Mouse (Mus musculus) MEL (cell line): Measurements from ENCODE around the gene Med12l. TPM values are rescaled to one million over a fixed set of nuclear protein-coding genes. Genes with fewer than 3 reads are reported as not detected.

ENCODE experiments used
- DNase-seq: peaks from one replicate; pipeline ENCODE4 v3.0.0; 2011; ENCODE audit warnings: low read depth, low spot score
- H3K27ac ChIP-seq: 2 replicates; pipeline ENCODE4 v1.5.1; 2012; ENCODE audit warnings: low read depth, mild to moderate bottlenecking, control low read depth, low read length, moderate library complexity; ENCODE audit not compliant: control insufficient read depth
- H3K27me3 ChIP-seq, 2 experiments: fragments of 150-350 bp in 1 of 2; sonication (generic) in 1 of 2; 2 replicates each; pipeline ENCODE4 v1.6.1; 2012; ENCODE audit warnings: low read length in 2 of 2, mild to moderate bottlenecking in 2 of 2, improper control_type of control experiment in 1 of 2, moderate library complexity in 1 of 2; ENCODE audit not compliant: insufficient read depth in 2 of 2, control insufficient read depth in 1 of 2
- H3K36me3 ChIP-seq, 2 experiments: 2 replicates each; pipeline ENCODE4 v1.6.1; 2012 to 2014; ENCODE audit warnings: low read length in 2 of 2, improper control_type of control experiment in 1 of 2, inconsistent platforms in 1 of 2, mild to moderate bottlenecking in 1 of 2; ENCODE audit not compliant: insufficient read depth in 2 of 2, control insufficient read depth in 1 of 2
- H3K4me1 ChIP-seq, 2 experiments: fragments of 150-350 bp in 1 of 2; sonication (generic) in 1 of 2; 2 replicates each; pipeline ENCODE4 v1.6.1; 2012; ENCODE audit warnings: low read length in 2 of 2, improper control_type of control experiment in 1 of 2, mild to moderate bottlenecking in 1 of 2; ENCODE audit not compliant: insufficient read depth in 2 of 2, control insufficient read depth in 1 of 2
- H3K4me3 ChIP-seq, 2 experiments: fragments of 150-350 bp in 1 of 2; sonication (generic) in 1 of 2; 2 replicates each; pipeline ENCODE4 v1.5.1; 2012; ENCODE audit warnings: low read depth in 2 of 2, low read length in 2 of 2, mild to moderate bottlenecking in 2 of 2, moderate library complexity in 2 of 2, control low read depth in 1 of 2, improper control_type of control experiment in 1 of 2; ENCODE audit not compliant: control insufficient read depth in 1 of 2, insufficient read depth in 1 of 2
- H3K79me2 ChIP-seq: 2 replicates; pipeline ENCODE4 v1.6.1; 2012; ENCODE audit warnings: mild to moderate bottlenecking, low read length, moderate library complexity; ENCODE audit not compliant: control insufficient read depth, poor library complexity, insufficient read depth
- H3K9ac ChIP-seq: 2 replicates; pipeline ENCODE4 v1.6.1; 2012; ENCODE audit warnings: low read depth, mild to moderate bottlenecking, control low read depth, low read length, moderate library complexity; ENCODE audit not compliant: control insufficient read depth, poor library complexity, severe bottlenecking
- H3K9me3 ChIP-seq: fragments of 150-350 bp; sonication (generic); replicated peaks from 2 replicates; pipeline ENCODE4 v1.6.1; 2012; ENCODE audit warnings: mild to moderate bottlenecking, low read length, improper control_type of control experiment, moderate library complexity; ENCODE audit not compliant: insufficient read depth
- BHLHE40 ChIP-seq: IDR thresholded peaks from 2 replicates; pipeline ENCODE4 v1.6.1; 2012; ENCODE audit warnings: low read depth, mild to moderate bottlenecking, inconsistent platforms, low read length, improper control_type of control experiment, borderline replicate concordance
- CTCF ChIP-seq, 3 experiments: IDR thresholded peaks in 2 of 3; conservative IDR thresholded peaks in 1 of 3; 2 replicates each; pipeline ENCODE4 v1.5.1; 2011 to 2012; ENCODE audit warnings: low read length in 3 of 3, low read depth in 2 of 3, mild to moderate bottlenecking in 2 of 3, improper control_type of control experiment in 1 of 3, inconsistent platforms in 1 of 3, mixed read lengths in 1 of 3, moderate library complexity in 1 of 3; ENCODE audit not compliant: control insufficient read depth in 1 of 3, insufficient read depth in 1 of 3, poor library complexity in 1 of 3, severe bottlenecking in 1 of 3
- E2F4 ChIP-seq: IDR thresholded peaks from 2 replicates; pipeline ENCODE4 v1.6.1; 2011; ENCODE audit warnings: low read depth, low read length, improper control_type of control experiment, borderline replicate concordance
- ELF1 ChIP-seq: IDR thresholded peaks from 2 replicates; pipeline ENCODE4 v1.6.1; 2014; ENCODE audit warnings: low read depth, mild to moderate bottlenecking, inconsistent platforms, low read length, improper control_type of control experiment, moderate library complexity
- EP300 ChIP-seq, 2 experiments: IDR thresholded peaks; 2 replicates each; pipeline ENCODE4 v1.6.1; 2011; ENCODE audit warnings: improper control_type of control experiment in 2 of 2, low read length in 2 of 2, low read depth in 1 of 2, mild to moderate bottlenecking in 1 of 2
- ETS1 ChIP-seq: IDR thresholded peaks from 2 replicates; pipeline ENCODE4 v1.6.1; 2012; ENCODE audit warnings: low read depth, mild to moderate bottlenecking, inconsistent platforms, low read length, improper control_type of control experiment, moderate library complexity
- GABPA ChIP-seq: IDR thresholded peaks from 2 replicates; pipeline ENCODE4 v1.6.1; 2012; ENCODE audit warnings: low read depth, mild to moderate bottlenecking, inconsistent platforms, low read length, improper control_type of control experiment, moderate library complexity
- HCFC1 ChIP-seq: IDR thresholded peaks from 2 replicates; pipeline ENCODE4 v1.6.1; 2012; ENCODE audit warnings: low read depth, mild to moderate bottlenecking, inconsistent platforms, low read length, improper control_type of control experiment, moderate library complexity
- JUND ChIP-seq: IDR thresholded peaks from 2 replicates; pipeline ENCODE4 v1.6.1; 2011; ENCODE audit warnings: low read depth, mild to moderate bottlenecking, improper control_type of control experiment, low read length
- MAX ChIP-seq: IDR thresholded peaks from 2 replicates; pipeline ENCODE4 v1.6.1; 2011; ENCODE audit warnings: low read length, improper control_type of control experiment
- MAZ ChIP-seq: IDR thresholded peaks from 2 replicates; pipeline ENCODE4 v1.6.1; 2012; ENCODE audit warnings: low read depth, mild to moderate bottlenecking, inconsistent platforms, low read length, improper control_type of control experiment
- MEF2A ChIP-seq: IDR thresholded peaks from 2 replicates; pipeline ENCODE4 v1.6.1; 2014; ENCODE audit warnings: low read depth, mild to moderate bottlenecking, inconsistent platforms, low read length, improper control_type of control experiment; ENCODE audit not compliant: poor library complexity, insufficient replicate concordance, severe bottlenecking; ENCODE audit errors: extremely low read depth
- MYB ChIP-seq: IDR thresholded peaks from 2 replicates; pipeline ENCODE4 v1.6.1; 2011; ENCODE audit warnings: mild to moderate bottlenecking, low read depth, low read length, improper control_type of control experiment
- MYC ChIP-seq: IDR thresholded peaks from 2 replicates; pipeline ENCODE4 v1.6.1; 2011; ENCODE audit warnings: low read depth, mild to moderate bottlenecking, low read length, improper control_type of control experiment, moderate library complexity
- NELFE ChIP-seq: IDR thresholded peaks from 2 replicates; pipeline ENCODE4 v1.6.1; 2011; ENCODE audit warnings: low read depth, low read length, improper control_type of control experiment
- NRF1 ChIP-seq: IDR thresholded peaks from 2 replicates; pipeline ENCODE4 v1.6.1; 2014; ENCODE audit warnings: low read depth, mild to moderate bottlenecking, inconsistent platforms, low read length, improper control_type of control experiment, moderate library complexity; ENCODE audit not compliant: poor library complexity, insufficient read depth, severe bottlenecking
- POLR2A ChIP-seq, 2 experiments: IDR thresholded peaks; 2 replicates each; pipeline ENCODE4 v1.6.1; 2011 to 2012; ENCODE audit warnings: low read length in 2 of 2, mild to moderate bottlenecking in 2 of 2, control low read depth in 1 of 2, improper control_type of control experiment in 1 of 2, low read depth in 1 of 2, moderate library complexity in 1 of 2; ENCODE audit not compliant: control insufficient read depth in 1 of 2, insufficient read depth in 1 of 2, poor library complexity in 1 of 2
- RAD21 ChIP-seq: IDR thresholded peaks from 2 replicates; pipeline ENCODE4 v1.6.1; 2011; ENCODE audit warnings: mild to moderate bottlenecking, low read depth, low read length, improper control_type of control experiment
- RCOR1 ChIP-seq: IDR thresholded peaks from 2 replicates; pipeline ENCODE4 v1.6.1; 2012; ENCODE audit warnings: low read depth, mild to moderate bottlenecking, inconsistent platforms, low read length, improper control_type of control experiment
- SIN3A ChIP-seq: IDR thresholded peaks from 2 replicates; pipeline ENCODE4 v1.6.1; 2012; ENCODE audit warnings: low read length, improper control_type of control experiment, inconsistent platforms
- SMC3 ChIP-seq: IDR thresholded peaks from 2 replicates; pipeline ENCODE4 v1.6.1; 2011; ENCODE audit warnings: low read depth, low read length, improper control_type of control experiment
- TBP ChIP-seq: IDR thresholded peaks from 2 replicates; pipeline ENCODE4 v1.8.0; 2011; ENCODE audit warnings: low read depth, low read length, improper control_type of control experiment
- TCF12 ChIP-seq: IDR thresholded peaks from 2 replicates; pipeline ENCODE4 v1.6.1; 2014; ENCODE audit warnings: low read depth, mild to moderate bottlenecking, inconsistent platforms, low read length, improper control_type of control experiment, moderate library complexity
- USF1 ChIP-seq: IDR thresholded peaks from 2 replicates; pipeline ENCODE4 v1.6.1; 2014; ENCODE audit warnings: low read depth, mild to moderate bottlenecking, inconsistent platforms, low read length, improper control_type of control experiment, moderate library complexity
- USF2 ChIP-seq, 2 experiments: IDR thresholded peaks; 2 replicates each; pipeline ENCODE4 v1.6.1; 2011 to 2012; ENCODE audit warnings: improper control_type of control experiment in 2 of 2, low read length in 2 of 2, borderline replicate concordance in 1 of 2, inconsistent platforms in 1 of 2, low read depth in 1 of 2, mild to moderate bottlenecking in 1 of 2; ENCODE audit not compliant: insufficient read depth in 1 of 2
- ZNF384 ChIP-seq: IDR thresholded peaks from 2 replicates; pipeline ENCODE4 v1.6.1; 2012; ENCODE audit warnings: low read depth, mild to moderate bottlenecking, inconsistent platforms, low read length, improper control_type of control experiment
- polyA plus RNA-seq, 2 experiments: library from polyadenylated mRNA; stranded (reverse) in 1 of 2; unstranded in 1 of 2; fragments of >175 nt in 1 of 2; fragments of >200 nt in 1 of 2; gene quantifications; 2 replicates each; pipeline versions ENCODE4 v1.2.1 to v1.2.4; 2012; ENCODE audit warnings: low replicate concordance in 2 of 2, low read depth in 1 of 2; ENCODE audit not compliant: insufficient read length in 2 of 2, insufficient read depth in 1 of 2, missing spikeins in 1 of 2
- total RNA-seq: library from RNA; depleted of rRNA; stranded (reverse); fragments of 300-350 nt; gene quantifications from 2 replicates; pipeline ENCODE4 v1.2.3, GENCODE M21; 2012

The Med12l gene
- total and polyA plus RNA-seq, 3 experiments: 0.03 TPM; not detected in 2

DNA sequence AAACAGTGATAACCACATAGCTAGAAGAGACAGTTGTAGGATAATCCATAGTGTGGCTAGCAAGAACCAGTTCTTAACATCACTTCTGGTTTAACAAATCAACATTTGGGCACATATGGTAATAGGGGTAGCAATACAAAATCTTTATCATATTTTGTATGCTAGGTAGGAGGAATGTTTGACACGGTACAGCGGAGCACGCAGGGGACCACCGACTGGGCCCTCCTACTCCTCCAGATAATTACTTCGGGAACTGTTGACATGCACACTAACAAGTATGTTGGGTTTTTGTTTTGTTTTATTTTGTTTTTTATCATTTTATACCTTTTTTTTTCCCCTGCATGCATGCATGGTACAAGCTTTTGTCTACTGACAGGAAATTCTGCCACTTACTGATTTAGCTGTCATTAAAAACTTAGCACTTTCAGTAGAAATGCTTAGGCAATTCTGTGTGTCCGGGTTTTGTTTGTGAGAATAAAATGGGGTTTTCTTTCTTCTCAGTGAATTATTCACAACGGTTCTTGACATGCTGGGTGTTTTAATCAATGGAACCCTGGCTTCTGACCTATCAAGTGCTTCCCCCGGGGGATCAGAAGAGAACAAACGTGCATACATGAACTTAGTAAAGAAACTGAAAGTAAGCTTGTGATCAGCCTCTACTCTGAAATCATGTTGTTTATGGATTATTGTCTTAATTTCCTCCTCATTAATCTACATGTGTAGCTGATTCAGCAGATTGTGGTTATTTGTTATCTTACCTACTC is 256.3 kb downstream of the Med12l start:
- no peak overlapping the region for H3K4me3 ChIP-seq
- TF ChIP-seq TBP (no peak), MAZ (no peak), HCFC1 (no peak), JUND (no peak), GABPA (no peak), ELF1 (no peak), E2F4 (no peak), TCF12 (no peak), SIN3A (no peak), USF2 (IDR thresholded peaks at IDR 0.05; ENCODE audit: borderline replicate concordance in 1 of 2, insufficient read depth in 1 of 2, low read depth in 1 of 2, low read length in 2 of 2) (no peak), RCOR1 (no peak), USF1 (no peak), EP300 (IDR thresholded peaks at IDR 0.05; ENCODE audit: low read depth in 1 of 2, low read length in 2 of 2) (no peak), RAD21 (no peak), ZNF384 (no peak), POLR2A (IDR thresholded peaks at IDR 0.05; ENCODE audit: control insufficient read depth in 1 of 2, insufficient read depth in 1 of 2, low read depth in 1 of 2, low read length in 2 of 2, poor library complexity in 1 of 2) (no peak), MYB (no peak), SMC3 (no peak)
- no peaks in the 10 kb centered on the region for H3K36me3 ChIP-seq
- H3K9me3 ChIP-seq: no peaks in the 10 kb centered on the region
- no peak overlapping the region for H3K27ac ChIP-seq
- H3K79me2 ChIP-seq: no peaks in the 10 kb centered on the region
- no peaks in the 10 kb centered on the region for H3K27me3 ChIP-seq
- H3K4me1 ChIP-seq: no peaks in the 10 kb centered on the region
- no peak overlapping the region for H3K9ac ChIP-seq
- no peak for DNase-seq

GRCm38 (mm10) chr3:59262704-59263103 is 257.1 kb downstream of the Med12l start, which contains the start of gene P2ry12:
Gene P2ry12 (minus strand): TSS chr3:59262871.
- H3K27ac ChIP-seq: no peak within 1 kb of the TSS
- H3K4me3 ChIP-seq: no peak within 1 kb of the TSS
- no peaks in the 10 kb centered on the region for H3K79me2 ChIP-seq
- H3K9ac ChIP-seq: no peak within 1 kb of the TSS
- H3K36me3 ChIP-seq: no peaks in the 10 kb centered on the region
- H3K4me1 ChIP-seq: no peaks in the 10 kb centered on the region
- H3K9me3 ChIP-seq: no peaks in the 10 kb centered on the region
- TF ChIP-seq TCF12 (no peak), TBP (no peak), HCFC1 (no peak), ETS1 (no peak), POLR2A (IDR thresholded peaks at IDR 0.05; ENCODE audit: control insufficient read depth in 1 of 2, insufficient read depth in 1 of 2, low read depth in 1 of 2, low read length in 2 of 2, poor library complexity in 1 of 2) (no peak), GABPA (no peak), NELFE (no peak), NRF1 (no peak), CTCF (IDR thresholded peaks at IDR 0.05 in 2 of 3, conservative IDR thresholded peaks at IDR 0.05 in 1 of 3; ENCODE audit: control insufficient read depth in 1 of 3, insufficient read depth in 1 of 3, low read depth in 2 of 3, low read length in 3 of 3, poor library complexity in 1 of 3, severe bottlenecking in 1 of 3) (no peak), MYC (no peak), USF2 (IDR thresholded peaks at IDR 0.05; ENCODE audit: borderline replicate concordance in 1 of 2, insufficient read depth in 1 of 2, low read depth in 1 of 2, low read length in 2 of 2) (no peak), BHLHE40 (no peak), MEF2A (no peak), ELF1 (no peak), MAX (no peak)
- DNase-seq: no peak
- peaks cover 0 to 2% of the 10 kb centered on the region in 2 experiments; a peak in 1 of 4 replicates for H3K27me3 ChIP-seq
